Mouse (Mus musculus): ENCODE data around the gene Wdfy3.
"Not testable (repeated sequence)": the region's sequence is repeated elsewhere in the genome, so short reads cannot be mapped to it uniquely, and the experiment has no call there.

The Wdfy3 gene

DNA sequence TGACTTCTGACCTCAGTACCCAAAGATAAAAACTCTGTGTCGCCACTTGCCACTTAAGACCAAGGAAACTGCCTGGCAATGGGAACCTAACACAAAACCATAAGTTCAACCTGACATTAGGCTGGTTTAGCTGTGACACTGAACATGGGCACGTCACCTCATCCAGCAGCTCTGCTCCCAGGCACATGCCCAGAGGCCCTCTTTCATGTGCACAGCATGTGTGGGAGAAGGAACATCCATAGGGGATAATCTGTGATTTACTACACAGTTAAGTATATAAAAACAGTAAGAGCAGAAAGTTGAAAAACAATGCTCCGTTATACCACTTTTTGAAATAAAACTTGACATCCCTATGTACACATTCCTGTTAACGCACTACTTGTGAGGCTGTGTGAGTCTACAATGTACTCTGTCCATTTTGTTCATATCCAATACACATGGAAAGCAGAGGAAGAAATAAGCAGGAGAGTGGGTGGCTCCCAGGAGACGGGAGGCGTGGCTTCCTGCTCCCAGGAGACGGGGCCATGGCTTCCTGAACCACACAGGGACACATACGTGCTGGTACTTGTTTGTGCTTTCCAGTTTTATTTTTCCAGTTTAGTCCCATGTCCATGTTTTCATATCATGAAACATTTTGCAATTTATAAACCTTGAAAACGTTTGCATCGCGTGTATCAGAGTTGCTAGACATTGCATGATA is 73.5 kb downstream of the Wdfy3 start:
- no peak for DNase-seq

GRCm38 (mm10) chr5:101995451-101995995 is 74.2 kb downstream of the Wdfy3 start:
- DNase-seq = no peak

- no peak for DNase-seq
These were observed 75.7 kb downstream of the Wdfy3 start for GRCm38 (mm10) chr5:101993996-101994395.

DNA sequence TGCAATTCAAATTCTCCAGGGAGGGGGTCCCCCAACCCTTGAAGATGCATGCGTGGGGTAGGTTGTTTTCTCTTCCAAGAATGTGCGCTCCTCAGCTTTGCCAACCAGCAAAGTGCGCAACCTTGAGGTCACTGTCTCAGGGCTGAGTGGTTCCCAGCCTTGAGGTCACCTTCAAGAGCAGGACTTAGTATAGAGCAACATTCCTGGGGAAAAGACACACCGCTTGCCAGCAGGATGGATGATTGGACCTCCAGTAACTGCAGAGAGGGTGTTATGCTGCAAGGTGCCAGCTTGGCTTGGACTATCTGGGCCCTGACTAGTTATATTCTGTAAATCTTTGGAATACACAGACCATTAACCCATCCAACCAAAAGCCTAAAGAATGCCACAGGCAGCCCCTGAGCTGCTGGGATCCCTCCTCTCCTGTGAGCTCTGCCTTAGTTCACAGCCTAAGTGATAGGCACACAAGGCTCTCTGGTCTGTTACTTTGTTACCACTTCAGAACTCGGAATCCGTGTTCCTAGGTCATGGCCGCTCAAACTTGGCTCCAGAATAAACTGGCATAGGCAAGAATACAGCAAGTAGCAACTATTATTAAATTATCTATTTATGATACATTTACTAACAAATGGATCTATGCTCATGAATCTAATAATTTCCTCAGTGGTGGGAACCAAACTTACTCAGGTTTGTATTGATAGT is 76.6 kb downstream of the Wdfy3 start:
- no peak for DNase-seq

- DNase-seq = no peak
These were observed 79.3 kb downstream of the Wdfy3 start for GRCm38 (mm10) chr5:101990298-101990845.

DNA sequence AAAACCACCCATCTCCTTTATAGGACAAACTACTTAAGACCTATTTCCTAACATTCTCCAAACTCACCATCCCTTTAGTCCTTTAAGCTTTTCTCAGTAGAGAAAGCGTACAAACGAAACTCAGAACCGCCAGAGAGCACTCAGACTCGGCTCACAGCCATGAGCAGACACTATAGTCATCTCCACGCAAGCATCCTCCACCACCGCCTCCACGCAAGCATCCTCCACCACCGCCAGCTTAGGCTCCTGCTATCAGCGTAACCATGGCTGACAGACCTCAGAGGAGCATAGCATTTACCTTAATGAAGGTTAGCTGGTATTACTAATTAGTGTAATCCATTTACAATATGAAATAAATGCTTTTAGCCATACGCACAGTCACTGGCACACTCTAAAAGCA is 81.2 kb downstream of the Wdfy3 start:
- DNase-seq = no peak

DNA sequence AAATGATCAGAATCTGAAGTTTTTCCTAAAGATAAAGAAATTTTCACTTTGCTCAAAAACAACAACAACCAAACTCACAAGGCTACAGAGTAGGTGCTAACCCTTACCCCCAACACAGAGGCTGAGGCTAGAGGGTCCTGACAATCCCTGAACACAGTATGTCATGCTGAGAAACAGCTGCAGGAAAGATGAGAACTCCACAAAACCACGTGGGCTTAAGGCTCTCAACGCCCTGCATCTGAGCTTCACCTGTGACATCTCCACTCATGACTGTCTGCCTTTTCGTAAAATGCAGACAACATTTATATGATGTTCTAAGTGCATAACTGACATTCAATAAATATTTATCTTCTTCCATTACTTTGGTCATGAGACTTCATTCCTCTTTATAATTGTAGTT is 83.0 kb downstream of the Wdfy3 start:
- DNase-seq = no peak

DNA sequence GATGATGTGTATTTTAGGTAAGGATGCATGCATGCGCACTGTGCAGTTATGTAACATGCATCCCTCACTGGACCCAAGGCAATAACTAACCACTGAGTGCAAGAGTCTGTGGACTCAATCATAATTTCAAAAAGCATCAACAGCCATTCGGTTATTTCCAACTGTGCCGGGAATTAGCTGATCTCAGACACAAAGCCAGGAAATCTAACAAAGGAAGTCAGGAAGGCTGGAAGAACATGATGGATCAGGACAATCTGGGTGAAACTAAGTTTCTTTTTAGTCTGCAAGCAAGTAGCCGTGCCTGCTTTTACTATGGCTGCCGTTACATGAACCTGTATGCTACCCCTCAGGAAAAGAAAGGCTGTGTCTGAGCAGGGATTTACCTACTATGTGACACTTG is 87.5 kb downstream of the Wdfy3 start:
- DNase-seq = no peak

- DNase-seq = no peak
These were observed 90.1 kb downstream of the Wdfy3 start for GRCm38 (mm10) chr5:101979594-101979993.

GRCm38 (mm10) chr5:101972594-101972993 is 97.1 kb downstream of the Wdfy3 start:
- DNase-seq = not testable (repeated sequence)

DNA sequence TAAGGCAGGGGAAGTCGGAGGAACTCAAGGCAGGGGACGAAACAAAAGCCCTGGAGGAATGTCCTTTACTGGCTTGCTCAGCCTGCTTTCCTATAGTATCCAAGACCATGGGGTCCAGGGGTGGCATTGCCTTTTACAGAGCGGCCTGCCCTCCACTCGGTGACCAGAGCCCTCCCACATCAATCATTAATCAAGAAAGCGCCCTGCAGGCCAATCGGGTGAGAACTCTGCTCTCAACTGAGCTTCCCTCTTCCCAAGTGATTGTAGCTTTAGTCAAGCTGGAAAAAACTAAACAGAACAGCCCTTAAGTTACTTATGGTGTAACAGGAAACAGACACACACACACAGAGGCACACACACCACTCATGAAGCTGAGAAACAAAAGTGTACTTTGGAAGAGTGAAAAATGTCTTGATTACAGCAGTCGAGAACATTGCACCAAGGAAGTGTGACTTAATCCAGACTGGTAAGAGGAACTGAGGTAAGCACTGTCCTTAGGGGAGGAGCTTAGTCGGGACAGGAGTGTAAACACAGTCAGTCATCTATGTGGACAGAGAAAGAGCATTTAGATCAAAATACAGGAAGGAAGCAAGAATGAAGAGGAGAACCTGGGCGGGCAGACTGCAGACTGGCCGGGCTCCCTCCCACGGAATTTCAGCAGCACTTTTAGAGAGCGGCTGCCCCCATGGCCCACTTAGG is 101.4 kb downstream of the Wdfy3 start:
- DNase-seq = no peak

DNA sequence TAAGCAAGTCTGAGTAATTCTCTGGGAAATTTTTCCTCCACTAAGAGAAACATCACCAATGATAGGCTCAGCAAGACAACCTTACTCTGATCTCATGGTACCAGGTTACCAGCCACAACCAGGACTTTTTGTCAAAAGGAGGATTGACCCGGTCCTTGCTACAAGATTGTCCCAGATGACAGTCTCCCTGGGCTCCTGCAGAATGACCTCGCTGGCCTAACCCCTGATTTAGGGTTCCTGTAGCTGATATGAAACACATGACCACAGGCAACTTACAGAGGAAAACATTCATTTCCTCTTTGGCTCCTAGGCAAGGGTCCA is 101.9 kb downstream of the Wdfy3 start:
- no peak for DNase-seq

DNA sequence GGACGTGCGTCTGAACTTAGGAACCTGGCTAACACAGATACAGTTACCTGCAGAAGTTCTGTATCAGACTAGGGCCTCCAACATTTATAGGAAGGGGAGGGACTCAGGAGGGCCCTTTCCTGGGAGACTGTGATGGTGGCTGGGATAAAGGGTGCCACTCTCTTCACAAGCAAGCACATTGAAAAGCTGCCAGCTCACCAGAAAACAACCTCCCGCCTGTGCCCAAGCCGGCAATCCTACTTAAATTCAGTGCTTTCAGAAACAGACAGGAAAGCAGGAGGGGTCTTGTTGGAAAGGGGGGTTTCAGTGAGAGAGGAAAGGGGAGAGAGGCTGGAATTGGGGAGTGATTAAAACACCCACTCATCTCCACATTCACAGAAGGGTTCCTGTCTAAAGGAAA is 106.9 kb downstream of the Wdfy3 start:
- DNase-seq = no peak

DNA sequence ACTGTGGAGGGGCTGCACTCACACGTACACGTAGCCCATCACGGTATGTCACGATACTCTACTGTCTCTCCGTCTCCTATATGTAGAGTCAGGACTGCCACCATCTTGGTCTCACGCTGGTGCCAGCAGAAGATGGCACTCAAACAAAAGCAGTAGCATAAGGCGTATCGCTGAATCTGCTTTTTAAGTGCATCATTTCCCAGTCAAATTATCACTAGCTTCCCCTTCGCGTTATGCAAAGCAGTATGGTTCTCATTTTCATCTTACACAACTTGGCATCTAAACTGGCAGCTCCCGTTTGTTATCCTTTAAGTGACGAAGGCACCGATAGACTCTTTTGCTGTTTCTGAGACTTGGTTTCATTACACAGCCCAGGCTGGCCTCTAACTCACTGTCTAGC is 110.4 kb downstream of the Wdfy3 start:
- DNase-seq = no peak

GRCm38 (mm10) chr5:101958941-101959340 is 110.8 kb downstream of the Wdfy3 start:
- no peak for DNase-seq

- no peak for DNase-seq
These were observed 112.3 kb downstream of the Wdfy3 start for GRCm38 (mm10) chr5:101957419-101957818.

DNA sequence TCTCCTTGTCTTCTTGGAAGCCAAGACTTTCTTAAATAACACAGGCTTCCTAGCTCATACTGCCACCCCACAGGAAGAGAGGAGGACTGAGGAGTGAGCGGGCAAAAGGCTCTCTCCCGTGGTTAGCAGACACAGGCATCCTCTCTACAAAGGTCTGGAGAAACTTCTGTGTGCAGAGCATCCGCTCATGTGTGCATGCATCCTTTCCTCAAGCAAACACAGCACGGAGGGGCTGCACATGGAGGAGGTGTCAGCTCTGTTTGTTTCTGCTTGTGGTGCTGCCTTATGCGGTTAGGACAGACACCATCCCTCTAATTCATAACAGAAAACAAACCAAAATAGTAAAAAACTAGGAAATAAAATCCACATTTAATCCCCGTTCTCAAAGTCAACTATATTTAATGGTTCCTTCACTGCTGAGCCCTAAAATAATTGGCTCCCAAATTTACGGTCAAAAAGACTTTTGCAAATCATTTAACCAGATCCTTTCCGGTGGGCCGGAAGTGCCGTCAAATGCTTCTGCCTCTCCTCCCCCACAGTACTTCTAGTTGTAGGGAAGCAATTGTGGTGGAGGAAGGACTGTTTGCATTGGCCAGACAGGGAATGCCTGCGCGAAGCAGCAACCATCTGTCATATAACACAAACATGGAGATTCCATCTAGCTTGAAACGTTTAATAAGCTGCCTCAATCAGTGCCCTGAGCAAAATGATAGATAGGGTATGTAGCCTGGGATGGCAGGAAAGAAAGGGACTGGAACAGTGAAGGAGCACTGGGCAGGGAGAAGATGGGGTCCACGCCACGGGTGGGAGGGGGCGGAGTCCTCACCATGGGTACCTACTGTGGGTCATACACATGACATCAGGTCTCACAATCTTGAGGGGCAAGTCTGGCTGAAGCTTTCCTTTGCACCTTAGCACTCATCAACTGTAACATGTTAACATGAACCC is 115.1 kb downstream of the Wdfy3 start:
- no peak for DNase-seq

GRCm38 (mm10) chr5:101951918-101952317 is 117.8 kb downstream of the Wdfy3 start:
- no peak for DNase-seq

GRCm38 (mm10) chr5:101949323-101949722 is 120.4 kb downstream of the Wdfy3 start:
- no peak for DNase-seq

GRCm38 (mm10) chr5:101948641-101949040 is 121.1 kb downstream of the Wdfy3 start:
- no peak for DNase-seq

GRCm38 (mm10) chr5:101945731-101946130 is 124.0 kb downstream of the Wdfy3 start:
- no peak for DNase-seq

GRCm38 (mm10) chr5:101937909-101938596 is 131.7 kb downstream of the Wdfy3 start:
- DNase-seq = no peak
